Mouse (Mus musculus) MEL (cell line): ENCODE measurements around the gene Nckipsd. TPM values are rescaled to one million over a fixed set of nuclear protein-coding genes. Genes with fewer than 3 reads are reported as not detected.

Experiments used
- DNase-seq: peaks from one replicate; pipeline ENCODE4 v3.0.0; 2011; ENCODE audit warnings: low read depth, low spot score
- H3K27ac ChIP-seq: 2 replicates; pipeline ENCODE4 v1.5.1; 2012; ENCODE audit warnings: low read depth, mild to moderate bottlenecking, control low read depth, low read length, moderate library complexity; ENCODE audit not compliant: control insufficient read depth
- H3K27me3 ChIP-seq, 2 experiments: fragments of 150-350 bp in 1 of 2; sonication (generic) in 1 of 2; 2 replicates each; pipeline ENCODE4 v1.6.1; 2012; ENCODE audit warnings: low read length in 2 of 2, mild to moderate bottlenecking in 2 of 2, improper control_type of control experiment in 1 of 2, moderate library complexity in 1 of 2; ENCODE audit not compliant: insufficient read depth in 2 of 2, control insufficient read depth in 1 of 2
- H3K36me3 ChIP-seq, 2 experiments: 2 replicates each; pipeline ENCODE4 v1.6.1; 2012 to 2014; ENCODE audit warnings: low read length in 2 of 2, improper control_type of control experiment in 1 of 2, inconsistent platforms in 1 of 2, mild to moderate bottlenecking in 1 of 2; ENCODE audit not compliant: insufficient read depth in 2 of 2, control insufficient read depth in 1 of 2
- H3K4me1 ChIP-seq, 2 experiments: fragments of 150-350 bp in 1 of 2; sonication (generic) in 1 of 2; 2 replicates each; pipeline ENCODE4 v1.6.1; 2012; ENCODE audit warnings: low read length in 2 of 2, improper control_type of control experiment in 1 of 2, mild to moderate bottlenecking in 1 of 2; ENCODE audit not compliant: insufficient read depth in 2 of 2, control insufficient read depth in 1 of 2
- H3K4me3 ChIP-seq, 2 experiments: fragments of 150-350 bp in 1 of 2; sonication (generic) in 1 of 2; 2 replicates each; pipeline ENCODE4 v1.5.1; 2012; ENCODE audit warnings: low read depth in 2 of 2, low read length in 2 of 2, mild to moderate bottlenecking in 2 of 2, moderate library complexity in 2 of 2, control low read depth in 1 of 2, improper control_type of control experiment in 1 of 2; ENCODE audit not compliant: control insufficient read depth in 1 of 2, insufficient read depth in 1 of 2
- H3K79me2 ChIP-seq: 2 replicates; pipeline ENCODE4 v1.6.1; 2012; ENCODE audit warnings: mild to moderate bottlenecking, low read length, moderate library complexity; ENCODE audit not compliant: control insufficient read depth, poor library complexity, insufficient read depth
- H3K9ac ChIP-seq: 2 replicates; pipeline ENCODE4 v1.6.1; 2012; ENCODE audit warnings: low read depth, mild to moderate bottlenecking, control low read depth, low read length, moderate library complexity; ENCODE audit not compliant: control insufficient read depth, poor library complexity, severe bottlenecking
- H3K9me3 ChIP-seq: fragments of 150-350 bp; sonication (generic); replicated peaks from 2 replicates; pipeline ENCODE4 v1.6.1; 2012; ENCODE audit warnings: mild to moderate bottlenecking, low read length, improper control_type of control experiment, moderate library complexity; ENCODE audit not compliant: insufficient read depth
- CHD1 ChIP-seq: IDR thresholded peaks from 2 replicates; pipeline ENCODE4 v1.6.1; 2012; ENCODE audit warnings: low read depth, mild to moderate bottlenecking, inconsistent platforms, low read length, improper control_type of control experiment
- E2F4 ChIP-seq: IDR thresholded peaks from 2 replicates; pipeline ENCODE4 v1.6.1; 2011; ENCODE audit warnings: low read depth, low read length, improper control_type of control experiment, borderline replicate concordance
- ELF1 ChIP-seq: IDR thresholded peaks from 2 replicates; pipeline ENCODE4 v1.6.1; 2014; ENCODE audit warnings: low read depth, mild to moderate bottlenecking, inconsistent platforms, low read length, improper control_type of control experiment, moderate library complexity
- EP300 ChIP-seq, 2 experiments: IDR thresholded peaks; 2 replicates each; pipeline ENCODE4 v1.6.1; 2011; ENCODE audit warnings: improper control_type of control experiment in 2 of 2, low read length in 2 of 2, low read depth in 1 of 2, mild to moderate bottlenecking in 1 of 2
- ETS1 ChIP-seq: IDR thresholded peaks from 2 replicates; pipeline ENCODE4 v1.6.1; 2012; ENCODE audit warnings: low read depth, mild to moderate bottlenecking, inconsistent platforms, low read length, improper control_type of control experiment, moderate library complexity
- GABPA ChIP-seq: IDR thresholded peaks from 2 replicates; pipeline ENCODE4 v1.6.1; 2012; ENCODE audit warnings: low read depth, mild to moderate bottlenecking, inconsistent platforms, low read length, improper control_type of control experiment, moderate library complexity
- JUND ChIP-seq: IDR thresholded peaks from 2 replicates; pipeline ENCODE4 v1.6.1; 2011; ENCODE audit warnings: low read depth, mild to moderate bottlenecking, improper control_type of control experiment, low read length
- KAT2A ChIP-seq: conservative IDR thresholded peaks from 2 replicates; pipeline ENCODE4 v1.6.1; 2012; ENCODE audit warnings: low read depth, low read length, improper control_type of control experiment, inconsistent platforms
- MAZ ChIP-seq: IDR thresholded peaks from 2 replicates; pipeline ENCODE4 v1.6.1; 2012; ENCODE audit warnings: low read depth, mild to moderate bottlenecking, inconsistent platforms, low read length, improper control_type of control experiment
- MXI1 ChIP-seq: IDR thresholded peaks from 2 replicates; pipeline ENCODE4 v1.6.1; 2011; ENCODE audit warnings: mild to moderate bottlenecking, low read depth, low read length, improper control_type of control experiment
- MYB ChIP-seq: IDR thresholded peaks from 2 replicates; pipeline ENCODE4 v1.6.1; 2011; ENCODE audit warnings: mild to moderate bottlenecking, low read depth, low read length, improper control_type of control experiment
- MYC ChIP-seq: IDR thresholded peaks from 2 replicates; pipeline ENCODE4 v1.6.1; 2011; ENCODE audit warnings: low read depth, mild to moderate bottlenecking, low read length, improper control_type of control experiment, moderate library complexity
- NRF1 ChIP-seq: IDR thresholded peaks from 2 replicates; pipeline ENCODE4 v1.6.1; 2014; ENCODE audit warnings: low read depth, mild to moderate bottlenecking, inconsistent platforms, low read length, improper control_type of control experiment, moderate library complexity; ENCODE audit not compliant: poor library complexity, insufficient read depth, severe bottlenecking
- POLR2A ChIP-seq, 2 experiments: IDR thresholded peaks; 2 replicates each; pipeline ENCODE4 v1.6.1; 2011 to 2012; ENCODE audit warnings: low read length in 2 of 2, mild to moderate bottlenecking in 2 of 2, control low read depth in 1 of 2, improper control_type of control experiment in 1 of 2, low read depth in 1 of 2, moderate library complexity in 1 of 2; ENCODE audit not compliant: control insufficient read depth in 1 of 2, insufficient read depth in 1 of 2, poor library complexity in 1 of 2
- POLR2AphosphoS2 ChIP-seq: IDR thresholded peaks from 2 replicates; pipeline ENCODE4 v1.6.1; 2011; ENCODE audit warnings: low read length, improper control_type of control experiment
- POLR2AphosphoS5 ChIP-seq: IDR thresholded peaks from 2 replicates; pipeline ENCODE4 v1.6.1; 2012; ENCODE audit warnings: low read depth, borderline replicate concordance, mild to moderate bottlenecking, inconsistent platforms, low read length, moderate library complexity, mixed read lengths
- RCOR1 ChIP-seq: IDR thresholded peaks from 2 replicates; pipeline ENCODE4 v1.6.1; 2012; ENCODE audit warnings: low read depth, mild to moderate bottlenecking, inconsistent platforms, low read length, improper control_type of control experiment
- TCF12 ChIP-seq: IDR thresholded peaks from 2 replicates; pipeline ENCODE4 v1.6.1; 2014; ENCODE audit warnings: low read depth, mild to moderate bottlenecking, inconsistent platforms, low read length, improper control_type of control experiment, moderate library complexity
- UBTF ChIP-seq: IDR thresholded peaks from 2 replicates; pipeline ENCODE4 v1.6.1; 2012; ENCODE audit warnings: low read depth, mild to moderate bottlenecking, inconsistent platforms, low read length, improper control_type of control experiment, moderate library complexity, borderline replicate concordance; ENCODE audit not compliant: insufficient read depth
- USF2 ChIP-seq, 2 experiments: IDR thresholded peaks; 2 replicates each; pipeline ENCODE4 v1.6.1; 2011 to 2012; ENCODE audit warnings: improper control_type of control experiment in 2 of 2, low read length in 2 of 2, borderline replicate concordance in 1 of 2, inconsistent platforms in 1 of 2, low read depth in 1 of 2, mild to moderate bottlenecking in 1 of 2; ENCODE audit not compliant: insufficient read depth in 1 of 2
- ZMIZ1 ChIP-seq: IDR thresholded peaks from 2 replicates; pipeline ENCODE4 v1.6.1; 2012; ENCODE audit warnings: low read depth, mild to moderate bottlenecking, inconsistent platforms, low read length, improper control_type of control experiment, moderate library complexity
- ZNF384 ChIP-seq: IDR thresholded peaks from 2 replicates; pipeline ENCODE4 v1.6.1; 2012; ENCODE audit warnings: low read depth, mild to moderate bottlenecking, inconsistent platforms, low read length, improper control_type of control experiment
- polyA plus RNA-seq, 2 experiments: library from polyadenylated mRNA; stranded (reverse) in 1 of 2; unstranded in 1 of 2; fragments of >175 nt in 1 of 2; fragments of >200 nt in 1 of 2; gene quantifications; 2 replicates each; pipeline versions ENCODE4 v1.2.1 to v1.2.4; 2012; ENCODE audit warnings: low replicate concordance in 2 of 2, low read depth in 1 of 2; ENCODE audit not compliant: insufficient read length in 2 of 2, insufficient read depth in 1 of 2, missing spikeins in 1 of 2
- total RNA-seq: library from RNA; depleted of rRNA; stranded (reverse); fragments of 300-350 nt; gene quantifications from 2 replicates; pipeline ENCODE4 v1.2.3, GENCODE M21; 2012

Nckipsd gene
- total and polyA plus RNA-seq, 3 experiments = 6.6 to 10.3 TPM; not detected in 1

DNA sequence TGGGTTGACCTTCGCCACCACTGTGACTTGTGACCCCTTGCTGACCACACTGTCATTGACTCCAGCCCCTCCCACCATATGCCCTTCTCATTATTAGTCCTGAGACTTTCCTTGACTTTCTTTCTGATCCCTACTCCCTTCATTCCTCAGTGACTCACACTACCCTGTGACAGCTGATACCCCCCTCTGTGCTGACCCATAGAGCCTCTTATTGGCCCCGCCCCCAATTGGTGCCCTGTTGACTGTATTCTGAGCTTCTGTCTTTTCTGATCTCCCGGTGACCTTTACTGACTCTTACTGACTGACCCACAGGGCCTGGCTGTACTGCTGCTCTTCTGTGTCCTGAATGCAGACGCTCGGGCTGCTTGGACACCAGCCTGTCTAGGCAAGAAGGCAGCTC, 37.2 kb downstream of the Nckipsd start:
- Histone ChIP-seq H3K9ac (no peak overlapping the region), H3K9me3 (no peaks in the 10 kb centered on the region), H3K27ac (no peak overlapping the region), H3K79me2 (no peaks in the 10 kb centered on the region), H3K27me3 (no peaks in the 10 kb centered on the region), H3K4me3 (no peak overlapping the region), H3K4me1 (no peaks in the 10 kb centered on the region)
- no peak for DNase-seq
- no peak for TF ChIP-seq MAZ
- TF ChIP-seq POLR2AphosphoS5 = no peak
- no peak for TF ChIP-seq ZMIZ1
- no peak for TF ChIP-seq POLR2AphosphoS2
- no peak for TF ChIP-seq NRF1
- no peak for TF ChIP-seq RCOR1
- TF ChIP-seq, all 39 proteins: peak for 0
- no peaks in the 10 kb centered on the region for H3K36me3 ChIP-seq

DNA sequence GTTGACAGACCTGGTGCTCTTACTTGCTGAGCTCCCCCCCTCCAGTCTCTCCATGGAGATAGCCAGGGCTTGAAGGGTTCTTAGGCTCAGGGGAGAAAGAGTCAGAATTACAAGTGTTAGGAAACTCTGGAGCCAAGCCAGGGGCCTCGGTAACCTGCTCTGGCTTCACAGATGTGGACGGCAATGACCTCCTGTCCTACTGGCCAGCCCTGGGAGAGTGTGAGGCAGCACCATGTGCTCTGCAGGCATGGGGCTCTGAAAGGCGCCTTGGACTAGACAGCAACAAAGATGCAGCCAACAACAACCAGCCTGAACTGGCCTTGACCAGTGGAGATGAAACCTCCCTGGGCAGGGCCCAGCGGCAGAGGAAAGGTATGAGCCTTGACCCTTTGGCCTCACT, 39.2 kb downstream of the Nckipsd start:
- TF ChIP-seq KAT2A (no peak), RCOR1 (no peak), GABPA (no peak), POLR2AphosphoS2 (no peak), POLR2A (IDR thresholded peaks at IDR 0.05; ENCODE audit: control insufficient read depth in 1 of 2, insufficient read depth in 1 of 2, low read depth in 1 of 2, low read length in 2 of 2, poor library complexity in 1 of 2) (no peak), ETS1 (no peak), TCF12 (no peak), MXI1 (no peak), ZNF384 (no peak), MYC (no peak), MYB (no peak), EP300 (IDR thresholded peaks at IDR 0.05; ENCODE audit: low read depth in 1 of 2, low read length in 2 of 2) (no peak), USF2 (IDR thresholded peaks at IDR 0.05; ENCODE audit: borderline replicate concordance in 1 of 2, insufficient read depth in 1 of 2, low read depth in 1 of 2, low read length in 2 of 2) (no peak), ELF1 (no peak), JUND (no peak), UBTF (no peak), CHD1 (no peak), NRF1 (no peak), E2F4 (no peak)
- no peaks in the 10 kb centered on the region for H3K4me1 ChIP-seq
- H3K79me2 ChIP-seq = no peaks in the 10 kb centered on the region
- DNase-seq = no peak
- no peaks in the 10 kb centered on the region for H3K27me3 ChIP-seq
- H3K9me3 ChIP-seq = no peaks in the 10 kb centered on the region
- no peak overlapping the region for H3K27ac ChIP-seq
- no peak overlapping the region for H3K4me3 ChIP-seq
- no peak overlapping the region for H3K9ac ChIP-seq
- no peaks in the 10 kb centered on the region for H3K36me3 ChIP-seq
